Mouse (Mus musculus): ENCODE results near the gene Gm10959.

- TF ChIP-seq POLR2A (IDR thresholded peaks at IDR 0.05; ENCODE audit: borderline replicate concordance, extremely low read depth, insufficient read depth, insufficient read length, poor library complexity, severe bottlenecking) (no peak), CTCF (IDR thresholded peaks at IDR 0.05; ENCODE audit: borderline replicate concordance, extremely low read depth, insufficient read depth, insufficient read length) (no peak)
Observed at GRCm38 (mm10) chr3:122865092-122865491, 54.1 kb downstream of the Gm10959 start.
